Mouse (Mus musculus): Measurements from ENCODE around the gene Gm10358. TPM values are rescaled to one million over a fixed set of nuclear protein-coding genes. Genes with fewer than 3 reads are reported as not detected.
"Not testable (repeated sequence)": the region's sequence is repeated elsewhere in the genome, so short reads cannot be mapped to it uniquely, and the experiment has no call there.

Gene Gm10358
- total RNA-seq (2022), result under 1 TPM in 3 of 4 experiments, not detected in 1; 0.22 to 0.32 (median 0.31) TPM

DNA sequence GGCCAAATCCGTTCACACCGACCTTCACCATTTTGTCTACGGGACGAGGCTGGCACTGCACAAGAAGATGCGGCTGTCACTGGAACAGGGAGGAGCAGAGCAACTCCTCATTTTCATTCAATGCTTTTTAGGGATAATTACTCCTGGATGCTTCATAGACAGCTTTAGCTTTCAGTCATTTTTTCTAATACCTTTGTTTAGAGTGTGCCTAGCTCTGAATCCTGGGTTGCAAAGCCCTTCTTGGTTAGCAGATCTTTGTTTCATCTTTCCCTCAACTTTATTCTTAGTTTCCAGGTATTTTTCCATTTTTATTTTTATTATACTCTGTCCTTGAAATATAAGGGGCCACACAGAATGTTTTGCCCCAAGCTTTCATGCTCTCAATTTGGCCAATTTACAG lies at the start of gene Gm10358:
Gm10358 (minus strand) TSS at position 101 of the 400 bp plus-strand sequence.
- DNase-seq (ENCODE audit: low spot score in 2 of 2), result no peak

DNA sequence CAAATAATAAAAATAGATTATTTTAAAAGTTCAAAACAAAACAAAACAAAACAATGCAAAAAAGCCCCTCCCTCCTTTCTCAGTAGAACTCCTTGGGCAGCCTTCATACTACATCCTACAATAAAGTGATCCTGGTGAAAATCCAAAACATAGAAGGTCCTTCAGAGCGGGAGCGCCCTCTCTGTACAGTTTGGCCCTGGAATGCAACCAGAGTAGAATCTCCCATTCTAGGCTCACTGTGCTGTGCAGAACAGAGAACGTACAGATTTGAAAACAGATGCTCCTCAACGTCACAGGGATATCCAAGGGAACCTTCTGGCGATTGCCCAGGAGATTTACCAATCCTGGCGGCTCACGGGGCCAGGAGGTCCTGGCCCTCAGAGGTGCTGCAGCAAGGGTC lies 42.0 kb upstream of the Gm10358 start, which contains the start of gene Iqcm:
Iqcm (plus strand) TSS at position 301 of the 400 bp plus-strand sequence.
- DNase-seq (ENCODE audit: low spot score in 2 of 2), result no peak

DNA sequence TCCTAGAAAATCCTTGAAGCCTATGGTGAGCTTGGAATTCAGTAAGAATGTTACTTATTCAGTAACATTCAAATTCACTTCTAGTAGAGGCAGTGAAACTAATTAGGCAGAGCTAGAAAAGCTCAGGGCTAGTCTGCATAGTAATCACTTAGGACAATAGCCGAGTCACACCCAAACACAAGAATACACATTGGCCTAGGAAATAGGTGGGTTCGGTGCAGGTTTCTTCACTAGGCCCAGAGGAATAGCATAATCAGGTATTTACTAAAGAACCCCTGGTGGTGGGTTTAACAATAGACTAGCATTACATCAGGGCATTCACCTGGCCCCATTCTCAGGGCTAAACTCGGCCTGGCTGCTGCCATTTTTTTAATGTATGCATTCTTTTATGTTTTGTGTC lies 9.3 kb upstream of the Gm10358 start:
- not testable (repeated sequence) for DNase-seq (ENCODE audit: low spot score in 2 of 2)

DNA sequence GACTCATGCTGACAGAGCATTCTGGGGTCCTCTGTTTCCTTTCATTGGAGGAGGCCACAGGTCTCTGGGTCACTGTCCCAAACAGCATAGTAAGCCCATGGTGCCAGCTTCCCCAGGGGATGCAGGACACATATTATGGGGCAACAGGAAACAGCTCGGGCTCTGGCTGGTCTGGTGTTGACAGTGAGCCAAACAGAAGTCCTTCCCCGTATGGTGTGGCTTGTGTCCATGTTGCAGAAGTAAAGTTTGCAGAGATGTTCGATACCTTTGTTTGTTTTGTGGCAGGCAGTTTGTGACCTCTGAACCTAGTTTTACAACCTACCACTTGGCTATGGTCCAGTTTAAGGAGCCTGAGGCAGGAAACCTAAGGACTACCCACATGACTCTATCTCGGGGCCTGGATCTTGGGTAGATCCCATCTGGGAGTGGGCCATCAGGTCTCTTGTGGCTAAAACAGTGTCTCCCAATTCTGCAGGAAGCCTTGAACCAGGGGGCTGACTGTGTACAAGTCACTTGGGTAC lies 21.6 kb downstream of the Gm10358 start:
- DNase-seq (ENCODE audit: low spot score in 2 of 2), result no peak

DNA sequence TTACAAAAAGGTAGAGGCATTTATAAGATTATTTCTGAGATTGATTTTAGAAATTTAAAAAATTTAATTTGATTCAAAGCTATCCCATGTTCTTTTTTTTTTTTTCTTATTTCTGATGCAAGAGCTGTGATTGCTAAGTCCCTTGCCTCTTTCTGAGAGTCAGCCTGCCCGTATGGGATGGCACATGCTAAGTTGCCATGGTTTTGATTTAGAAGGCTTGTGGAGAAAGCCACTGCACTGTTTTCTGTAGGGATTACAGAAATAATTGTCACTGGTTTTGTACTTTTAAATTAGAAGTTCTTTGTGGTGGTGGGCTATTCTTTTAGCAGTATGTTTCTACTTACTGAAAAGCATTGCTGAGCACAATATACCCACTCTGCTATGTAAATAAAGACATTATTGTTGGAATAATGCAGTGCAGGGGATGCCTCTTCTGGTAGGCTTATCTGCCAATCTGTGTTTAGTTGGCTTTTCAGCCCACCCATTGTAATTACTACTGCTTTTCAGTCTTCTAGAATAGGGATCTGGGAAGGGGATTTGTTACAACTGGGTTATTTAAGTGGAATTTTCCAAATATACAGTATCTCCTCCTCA lies 30.8 kb downstream of the Gm10358 start:
- DNase-seq (ENCODE audit: low spot score in 2 of 2), result no peak

DNA sequence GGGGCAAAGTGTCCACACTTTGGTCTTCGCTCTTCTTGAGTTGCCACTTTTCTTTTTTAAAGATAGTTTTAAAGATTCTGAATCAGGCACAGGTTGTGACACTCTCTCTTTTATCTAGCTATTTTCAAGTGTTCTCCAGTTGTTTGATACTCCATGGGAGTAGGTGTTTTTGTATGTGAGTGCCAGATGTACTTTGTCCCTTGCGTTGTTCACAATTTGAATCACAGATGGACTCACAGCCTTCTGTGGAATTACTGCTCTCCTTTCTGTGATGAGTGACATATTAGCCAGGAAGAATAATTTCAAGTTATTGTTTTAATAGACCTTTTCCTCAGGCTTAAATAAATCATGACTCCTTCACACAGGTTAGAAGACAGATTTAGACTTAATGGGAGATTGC lies 34.4 kb downstream of the Gm10358 start:
- no peak for DNase-seq (ENCODE audit: low spot score in 2 of 2)

Other genes with a start within 250 kb of the Gm10358 start
- 100 to 1,000 TPM; 109 to 132 (median 120) TPM for gene Rasd2, start 192.6 kb downstream of the Gm10358 start, total RNA-seq (2022)
- gene Iqcm, start 42.1 kb upstream of the Gm10358 start, total RNA-seq (2022), result under 1 TPM in 1 of 4 experiments, not detected in 3; 0.27 TPM